Mouse (Mus musculus): ENCODE measurements around the gene Eif1ad. TPM values are rescaled to one million over a fixed set of nuclear protein-coding genes. Genes with fewer than 3 reads are reported as not detected.
"Not testable (repeated sequence)": the region's sequence is repeated elsewhere in the genome, so short reads cannot be mapped to it uniquely, and the experiment has no call there.

Gene Eif1ad
- polyA plus RNA-seq, 1 experiment = 26.8 TPM

DNA sequence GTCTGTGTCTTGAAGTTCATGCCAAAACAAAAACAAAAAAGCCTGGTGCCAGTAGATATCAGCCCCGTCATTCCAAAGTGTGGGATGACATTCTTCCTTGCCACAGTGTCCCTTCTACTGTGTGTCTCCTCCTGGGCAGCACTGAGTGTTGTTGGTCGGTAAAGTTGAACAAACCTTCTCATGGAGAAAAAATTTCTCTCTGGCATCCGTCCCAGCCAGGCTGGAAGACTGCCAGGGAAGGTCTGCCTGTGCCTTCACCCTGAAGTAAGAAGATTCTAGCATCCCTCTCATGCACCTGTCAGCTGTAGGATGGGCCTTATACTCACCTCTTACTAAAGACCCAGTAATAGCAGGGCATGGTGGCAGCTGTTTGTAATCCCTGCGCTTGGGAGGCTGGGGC is 26.4 kb downstream of the Eif1ad start:
- no peak overlapping the region for H3K27ac ChIP-seq (ENCODE audit: insufficient read depth, low read length)
- peaks cover 2% of the 10 kb centered on the region for H3K4me1 ChIP-seq (ENCODE audit: control insufficient read depth, insufficient read depth, low read length)
- TF ChIP-seq CTCF (IDR thresholded peaks at IDR 0.05; ENCODE audit: extremely low read depth, insufficient read depth, low read length) (no peak), POLR2A (IDR thresholded peaks at IDR 0.05; ENCODE audit: extremely low read depth, insufficient read depth, low read length) (no peak)
- H3K4me3 ChIP-seq (ENCODE audit: insufficient read depth, low read length) = no peak overlapping the region

DNA sequence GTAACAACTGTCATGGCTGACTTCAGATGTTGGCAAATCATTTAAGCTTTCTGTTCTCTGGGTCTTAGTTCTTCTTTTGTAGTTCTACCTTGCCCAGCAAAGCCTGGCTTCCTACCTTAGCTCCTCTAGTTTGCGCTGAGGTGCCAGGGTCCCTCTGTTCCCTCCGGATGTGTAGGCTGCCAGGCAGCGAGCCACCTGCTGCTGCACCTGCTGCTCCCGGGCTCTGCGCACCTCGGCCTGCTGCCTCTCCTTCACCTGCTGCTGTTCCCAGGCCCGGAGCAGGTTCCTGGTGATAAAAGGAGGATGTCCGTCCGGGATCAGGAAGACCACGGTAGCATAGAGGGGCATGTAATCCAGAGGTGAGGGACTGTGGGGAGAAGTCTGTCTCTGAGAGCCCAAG is 27.6 kb downstream of the Eif1ad start:
- no peak overlapping the region for H3K4me3 ChIP-seq (ENCODE audit: insufficient read depth, low read length)
- H3K4me1 ChIP-seq (ENCODE audit: control insufficient read depth, insufficient read depth, low read length) = peaks cover 2% of the 10 kb centered on the region
- no peak overlapping the region for H3K27ac ChIP-seq (ENCODE audit: insufficient read depth, low read length)
- TF ChIP-seq POLR2A (IDR thresholded peaks at IDR 0.05; ENCODE audit: extremely low read depth, insufficient read depth, low read length) (no peak), CTCF (IDR thresholded peaks at IDR 0.05; ENCODE audit: extremely low read depth, insufficient read depth, low read length) (no peak)

DNA sequence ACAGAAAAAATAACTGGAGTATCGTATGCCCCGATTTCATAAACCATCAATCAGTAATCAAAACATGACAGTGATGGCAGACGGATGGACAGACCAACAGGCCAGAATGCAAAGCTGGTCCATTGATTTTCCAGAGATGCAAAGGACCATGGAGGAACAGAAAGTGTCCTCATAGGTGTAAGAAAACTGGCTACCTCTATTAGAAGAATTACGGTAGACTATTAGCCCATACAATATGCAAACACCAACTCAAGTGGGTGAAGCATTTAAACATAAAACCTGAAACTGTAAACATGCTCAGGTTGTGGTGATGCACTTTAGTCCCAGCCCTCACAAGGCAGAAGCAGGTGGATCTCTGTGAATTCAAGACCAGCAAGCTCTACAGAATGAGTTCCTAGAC is 28.8 kb downstream of the Eif1ad start:
- TF ChIP-seq CTCF (IDR thresholded peaks at IDR 0.05; ENCODE audit: extremely low read depth, insufficient read depth, low read length) (no peak), POLR2A (IDR thresholded peaks at IDR 0.05; ENCODE audit: extremely low read depth, insufficient read depth, low read length) (no peak)
- Histone ChIP-seq H3K4me3 (ENCODE audit: insufficient read depth, low read length) (no peak overlapping the region), H3K4me1 (ENCODE audit: control insufficient read depth, insufficient read depth, low read length) (no peaks in the 10 kb centered on the region), H3K27ac (ENCODE audit: insufficient read depth, low read length) (no peak overlapping the region)

DNA sequence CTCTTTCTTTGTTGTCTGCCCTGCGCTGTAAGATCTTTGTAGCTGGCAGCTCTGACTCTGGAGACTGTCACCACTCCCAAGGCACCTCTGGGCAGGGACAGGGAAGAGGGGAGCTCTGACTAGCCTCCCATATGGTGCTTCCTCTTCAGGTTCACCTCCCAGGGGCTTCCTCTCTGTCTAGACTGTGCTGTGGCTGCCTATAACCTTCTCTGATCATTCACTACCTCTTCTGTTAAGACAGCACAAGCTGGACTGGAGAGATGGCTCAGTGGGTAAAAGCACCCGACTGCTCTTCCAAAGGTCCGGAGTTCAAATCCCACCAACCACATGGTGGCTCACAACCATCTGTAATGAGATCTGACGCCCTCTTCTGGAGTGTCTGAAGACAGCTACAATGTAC is 34.5 kb downstream of the Eif1ad start:
- H3K4me1 ChIP-seq (ENCODE audit: control insufficient read depth, insufficient read depth, low read length); H3K4me3 ChIP-seq (ENCODE audit: insufficient read depth, low read length): not testable (repeated sequence)

DNA sequence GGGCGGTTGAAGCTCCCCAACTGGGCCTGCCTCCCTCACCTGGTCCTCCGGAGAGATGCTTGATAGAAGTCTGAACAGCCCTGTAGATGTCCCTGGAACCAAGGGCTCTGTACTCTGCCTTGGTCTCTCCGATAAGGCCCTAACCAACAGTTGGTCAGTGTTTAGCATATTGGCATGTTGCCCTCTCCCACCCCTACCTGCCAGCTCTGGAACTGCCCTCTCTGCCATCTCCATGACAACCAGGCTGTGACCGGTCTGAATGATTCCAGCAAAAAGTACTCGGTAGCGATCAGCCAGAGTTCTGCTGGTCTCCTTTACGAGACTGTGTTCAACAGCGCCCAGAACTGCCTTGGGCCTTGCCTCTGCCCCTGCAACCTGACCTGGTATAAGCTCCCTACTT is 35.8 kb downstream of the Eif1ad start, which contains the start of gene Tsga10ip:
Tsga10ip (minus strand) TSS at position 234 of the 400 bp plus-strand sequence.
- Histone ChIP-seq H3K27ac (ENCODE audit: insufficient read depth, low read length) (no peak within 1 kb of the TSS), H3K4me3 (ENCODE audit: insufficient read depth, low read length) (no peak within 1 kb of the TSS), H3K4me1 (ENCODE audit: control insufficient read depth, insufficient read depth, low read length) (peaks cover 3% of the 10 kb centered on the region; the same call in 1 of the 2 replicates)
- TF ChIP-seq POLR2A (IDR thresholded peaks at IDR 0.05; ENCODE audit: extremely low read depth, insufficient read depth, low read length) (no peak), CTCF (IDR thresholded peaks at IDR 0.05; ENCODE audit: extremely low read depth, insufficient read depth, low read length) (no peak)

More for the DNA sequence above, 34.5 kb downstream of the Eif1ad start:
- not testable (repeated sequence) for H3K27ac ChIP-seq (ENCODE audit: insufficient read depth, low read length)

DNA sequence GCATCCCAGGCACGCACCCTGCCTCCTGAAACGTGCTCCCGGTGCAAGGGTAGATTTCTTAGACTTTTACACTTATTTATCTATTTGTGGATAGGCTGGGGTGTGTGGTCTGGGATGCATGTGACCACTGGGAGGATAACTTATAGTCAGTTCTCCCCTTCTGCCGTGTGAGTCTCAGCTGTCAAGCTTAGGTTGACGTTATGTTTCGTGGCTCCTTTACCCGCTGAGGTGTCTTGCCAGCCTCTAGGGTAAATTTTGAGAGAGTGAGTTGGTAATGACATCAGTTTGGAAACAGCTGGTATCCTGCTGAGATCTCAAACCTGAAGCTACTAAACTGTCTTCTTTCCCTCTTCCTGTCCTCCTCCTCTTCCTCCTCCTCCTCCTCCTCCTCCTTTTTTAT is 39.4 kb downstream of the Eif1ad start:
- H3K4me1 ChIP-seq (ENCODE audit: control insufficient read depth, insufficient read depth, low read length) = peaks cover 3% of the 10 kb centered on the region; the same call in 1 of the 2 replicates
- H3K27ac ChIP-seq (ENCODE audit: insufficient read depth, low read length) = peak overlapping the region; percentile 91
- TF ChIP-seq POLR2A (IDR thresholded peaks at IDR 0.05; ENCODE audit: extremely low read depth, insufficient read depth, low read length) (no peak), CTCF (IDR thresholded peaks at IDR 0.05; ENCODE audit: extremely low read depth, insufficient read depth, low read length) (no peak)
- peak overlapping the region; percentile 64 for H3K4me3 ChIP-seq (ENCODE audit: insufficient read depth, low read length)

DNA sequence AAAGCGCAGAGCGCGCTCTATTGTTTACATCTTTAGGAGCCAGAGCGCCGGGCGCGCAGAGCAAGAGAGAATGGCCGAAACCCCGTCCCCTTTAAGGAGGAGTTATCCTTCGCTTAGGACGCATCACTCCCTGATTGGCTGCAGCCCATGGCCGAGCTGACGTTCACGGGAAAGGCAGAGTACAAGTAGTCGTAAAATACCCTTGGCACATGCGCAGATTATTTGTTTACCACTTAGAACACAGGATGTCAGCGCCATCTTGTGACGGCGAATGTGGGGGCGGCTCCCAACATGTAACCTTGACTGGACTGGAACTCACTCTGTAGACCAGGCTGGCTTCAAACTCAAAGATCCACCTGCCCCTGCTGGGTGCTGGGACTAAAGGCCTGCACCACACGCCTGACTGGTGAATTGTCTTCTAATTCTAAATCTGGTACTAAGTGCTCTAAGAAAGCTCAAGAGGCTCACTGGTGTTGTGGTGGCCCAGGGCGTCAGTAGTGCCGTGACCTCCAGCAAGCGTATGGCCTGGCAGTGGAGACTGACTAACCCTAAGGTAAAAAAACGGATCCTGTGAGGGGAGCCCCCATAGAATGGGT is 40.1 kb downstream of the Eif1ad start:
- Histone ChIP-seq H3K27ac (ENCODE audit: insufficient read depth, low read length) (peak overlapping the region; percentile 87), H3K4me3 (ENCODE audit: insufficient read depth, low read length) (peak overlapping the region; percentile 64)
- not testable (repeated sequence) for H3K4me1 ChIP-seq (ENCODE audit: control insufficient read depth, insufficient read depth, low read length)
- TF ChIP-seq POLR2A (IDR thresholded peaks at IDR 0.05; ENCODE audit: extremely low read depth, insufficient read depth, low read length) = peak; percentile 80

DNA sequence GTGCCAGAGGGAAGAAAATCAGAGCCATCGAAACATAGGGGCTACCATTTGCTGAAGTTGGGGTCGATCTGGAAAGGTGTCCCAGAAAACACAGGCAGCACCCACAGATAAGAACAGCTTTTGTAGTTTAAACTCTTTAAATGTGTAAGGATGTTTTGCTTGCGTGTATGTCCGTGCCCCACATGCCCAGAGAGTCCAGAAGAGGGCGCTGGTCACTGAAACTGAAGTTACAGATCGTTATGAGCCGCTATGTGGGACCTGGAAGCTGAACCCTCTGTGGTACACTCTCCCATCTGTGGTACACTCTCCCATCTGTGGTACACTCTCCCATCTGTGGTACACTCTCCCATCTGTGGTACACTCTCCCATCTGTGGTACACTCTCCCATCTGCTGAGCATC is 40.6 kb downstream of the Eif1ad start:
- H3K4me1 ChIP-seq (ENCODE audit: control insufficient read depth, insufficient read depth, low read length) = peaks cover 3% of the 10 kb centered on the region; the same call in 1 of the 2 replicates
- TF ChIP-seq POLR2A (IDR thresholded peaks at IDR 0.05; ENCODE audit: extremely low read depth, insufficient read depth, low read length) (no peak), CTCF (IDR thresholded peaks at IDR 0.05; ENCODE audit: extremely low read depth, insufficient read depth, low read length) (peak; percentile 61)
- peak overlapping the region; percentile 64 for H3K4me3 ChIP-seq (ENCODE audit: insufficient read depth, low read length)
- H3K27ac ChIP-seq (ENCODE audit: insufficient read depth, low read length) = peak overlapping the region; percentile 87

DNA sequence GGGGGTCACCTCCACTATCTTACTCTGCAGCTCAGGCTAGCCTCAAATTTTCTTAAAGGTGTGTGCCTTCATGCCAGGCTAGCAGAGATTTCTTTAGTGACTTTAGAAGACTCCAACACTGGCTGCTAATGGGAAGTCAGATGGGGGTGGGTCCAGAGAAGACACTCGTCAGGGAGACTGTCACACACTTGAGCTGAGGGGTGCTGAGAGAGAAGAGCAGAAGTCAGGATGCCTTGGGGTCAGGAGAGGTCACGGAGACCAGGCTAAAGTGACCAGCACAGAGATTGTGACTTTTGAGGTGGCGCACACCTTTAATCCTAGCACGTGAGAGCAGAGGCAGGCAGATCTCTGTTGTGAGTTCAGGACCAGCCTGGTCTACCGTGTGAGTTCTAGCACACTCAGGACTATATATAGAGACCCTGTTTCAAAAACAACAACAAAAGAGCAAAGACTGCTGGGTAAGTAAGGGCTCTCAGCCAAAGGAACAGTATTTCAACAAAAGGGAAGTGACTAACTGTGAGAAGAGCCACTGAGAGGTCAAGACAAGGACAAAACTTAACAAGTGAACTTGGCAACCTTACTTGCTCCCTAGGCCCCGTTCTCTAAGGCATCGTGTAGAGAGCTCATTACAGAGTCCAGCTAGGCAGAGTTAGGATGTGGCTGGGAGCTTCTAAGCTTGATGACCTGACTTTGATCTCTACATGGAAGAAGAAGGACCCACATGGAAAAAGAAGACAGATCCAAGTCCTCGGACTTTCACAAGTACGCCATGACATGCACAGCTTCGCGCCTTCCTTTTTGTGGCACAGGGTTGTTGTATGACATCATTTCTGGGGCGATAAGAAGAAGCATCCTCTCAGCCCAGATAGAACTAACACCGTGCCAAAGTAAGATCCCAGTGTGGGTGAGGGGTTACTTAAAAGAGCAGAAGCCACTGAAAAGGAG is 41.8 kb downstream of the Eif1ad start:
- H3K27ac ChIP-seq (ENCODE audit: insufficient read depth, low read length) = 0 out of 2 replicates have a peak overlapping the region, but pooled peaks have one; percentile 28

More for the DNA sequence above, 41.8 kb downstream of the Eif1ad start:
- H3K4me3 ChIP-seq (ENCODE audit: insufficient read depth, low read length) = no peak overlapping the region
- peaks cover 3% of the 10 kb centered on the region; the same call in 1 of the 2 replicates for H3K4me1 ChIP-seq (ENCODE audit: control insufficient read depth, insufficient read depth, low read length)
- TF ChIP-seq CTCF (IDR thresholded peaks at IDR 0.05; ENCODE audit: extremely low read depth, insufficient read depth, low read length) = no peak
- no peak for TF ChIP-seq POLR2A (IDR thresholded peaks at IDR 0.05; ENCODE audit: extremely low read depth, insufficient read depth, low read length)
